Mouse (Mus musculus) urinary bladder, postnatal 4 days (tissue): ENCODE measurements at regions not wholly inside any gene's neighbourhood (a gene's known extent, or its start where the extent isn't known, plus 50 kb on each side); places are given as distances from the start of the nearest gene placed in this dataset.
A peak's percentile ranks its signal among the peaks of the same experiment; 100 is the strongest.

Experiments used
- DNase-seq, 2 experiments: peaks; one replicate each; pipeline ENCODE4 v3.0.0; 2021 to 2022; ENCODE audit warnings: low spot score in 2 of 2

DNA sequence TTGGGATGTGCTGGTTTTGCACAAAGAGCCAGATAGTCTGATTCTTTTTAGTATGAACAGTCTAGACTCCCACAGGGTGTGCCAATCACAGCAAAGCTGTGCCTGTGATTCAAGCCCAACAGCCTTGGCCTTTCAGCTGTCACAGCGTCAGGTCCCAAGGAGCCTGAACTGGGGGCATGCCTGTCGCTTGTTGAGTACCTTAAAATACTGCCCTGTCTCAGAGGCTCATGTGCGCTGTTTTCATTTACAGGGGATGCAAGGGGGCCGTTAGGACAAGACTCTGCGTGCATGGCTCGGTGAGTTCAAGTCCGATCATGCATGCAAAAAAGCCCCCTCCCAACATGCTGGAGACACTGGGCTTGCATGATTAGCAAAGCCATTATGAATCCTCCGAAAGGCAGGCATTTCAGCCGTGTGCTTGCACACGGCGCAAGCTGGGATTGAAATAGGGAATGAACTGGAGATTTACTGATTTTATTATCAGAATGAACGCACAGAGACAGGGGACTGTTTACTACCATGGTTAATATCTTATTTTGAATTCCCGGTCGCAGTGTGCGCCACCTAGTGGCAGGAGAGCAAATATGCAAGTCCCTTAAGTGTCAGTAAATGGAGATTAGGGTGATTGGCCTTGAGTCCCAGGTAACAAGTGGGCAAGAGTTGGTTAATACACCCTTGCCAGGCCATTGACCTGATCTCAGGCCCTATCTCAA lies 332.8 kb upstream of the Camk1g start:
- DNase-seq = no peak

DNA sequence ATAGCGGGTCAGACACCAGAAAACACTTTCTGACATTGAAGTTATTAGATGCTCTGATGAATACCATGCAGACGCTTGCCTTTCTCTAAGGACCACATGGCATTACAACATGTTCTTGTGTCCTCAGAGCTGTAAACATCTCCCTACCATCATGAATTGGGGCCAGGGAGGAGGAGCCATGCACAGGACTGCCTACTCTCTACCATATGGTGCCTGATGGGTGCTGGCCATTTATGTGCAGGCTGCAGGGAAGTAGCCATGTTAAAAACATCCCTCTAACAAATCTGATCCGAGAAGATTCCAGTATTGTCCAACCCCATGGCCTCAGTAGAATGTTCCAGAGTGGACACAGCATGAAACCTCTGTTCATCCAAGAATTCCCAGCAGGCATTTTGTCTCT lies 330.1 kb upstream of the Camk1g start:
- DNase-seq = no peak

DNA sequence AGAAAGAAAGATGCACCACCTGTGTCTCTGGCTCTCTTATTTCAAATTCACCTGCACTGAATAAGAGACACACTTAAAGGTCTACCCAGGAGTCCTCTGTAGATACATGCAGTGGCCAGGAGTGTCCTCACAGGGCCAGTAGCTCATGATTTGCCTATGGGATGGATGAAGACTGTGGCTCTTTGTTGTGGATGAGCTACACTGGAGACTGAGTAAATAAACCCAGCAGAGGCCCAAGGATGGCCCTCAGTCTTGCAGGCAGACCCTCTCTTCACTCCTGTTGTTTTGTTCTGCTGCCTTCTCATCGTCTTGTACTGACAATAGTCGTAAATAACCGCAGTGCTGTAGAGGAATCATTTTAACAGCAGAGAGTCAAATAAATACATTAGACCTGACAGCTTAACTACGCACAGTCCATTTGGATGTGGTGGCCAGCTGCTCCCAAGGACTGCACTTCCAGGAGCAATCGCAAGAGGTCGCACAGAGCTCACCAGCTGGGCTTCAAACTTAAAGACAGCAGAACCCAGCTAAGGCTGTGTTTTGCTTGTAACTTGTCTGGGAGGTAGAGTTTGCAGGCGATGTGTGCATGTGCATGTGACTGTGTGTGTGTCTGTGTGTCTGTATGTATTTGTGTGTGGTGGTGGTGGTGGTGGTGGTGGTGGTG lies 328.6 kb upstream of the Camk1g start:
- DNase-seq = peak; percentile 62 to 76

DNA sequence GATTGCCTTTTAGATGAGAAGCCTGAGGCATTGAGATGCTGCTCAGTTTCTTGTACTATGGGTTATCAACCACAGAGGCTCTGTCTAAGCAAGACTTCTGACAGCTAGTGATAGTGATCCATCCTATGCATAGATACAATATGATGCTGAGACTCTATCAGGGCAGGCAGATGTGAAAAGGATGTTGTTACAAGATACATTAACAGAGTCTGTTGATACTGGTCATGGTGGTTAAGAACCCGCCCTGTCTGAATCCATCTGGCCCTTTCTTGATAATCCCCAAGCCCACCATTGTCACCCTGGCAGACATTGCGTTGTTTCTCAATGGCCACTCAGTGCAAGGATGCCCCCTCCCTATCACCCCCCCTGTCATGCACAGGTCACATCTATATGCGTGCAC lies 327.8 kb upstream of the Camk1g start:
- DNase-seq = no peak

DNA sequence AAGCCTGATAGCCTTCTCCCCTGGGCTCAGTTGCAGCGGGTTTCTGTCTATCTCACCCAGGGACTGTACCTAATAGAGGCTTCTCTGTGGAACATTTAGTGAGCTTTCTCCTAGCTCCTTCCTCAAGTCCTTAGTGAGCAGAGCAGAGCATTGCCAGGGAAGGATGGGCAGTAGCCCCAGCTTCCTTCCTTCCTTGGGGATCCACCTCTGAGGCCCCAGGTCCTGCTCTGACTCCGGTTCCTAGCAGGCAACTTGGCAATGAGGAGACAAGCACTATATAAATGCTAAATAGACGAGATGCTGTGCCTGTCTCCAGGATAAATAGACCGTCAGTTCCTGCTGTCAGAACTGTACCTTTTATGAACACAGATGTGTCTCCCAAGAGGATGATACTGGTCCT lies 326.9 kb upstream of the Camk1g start:
- DNase-seq = no peak

DNA sequence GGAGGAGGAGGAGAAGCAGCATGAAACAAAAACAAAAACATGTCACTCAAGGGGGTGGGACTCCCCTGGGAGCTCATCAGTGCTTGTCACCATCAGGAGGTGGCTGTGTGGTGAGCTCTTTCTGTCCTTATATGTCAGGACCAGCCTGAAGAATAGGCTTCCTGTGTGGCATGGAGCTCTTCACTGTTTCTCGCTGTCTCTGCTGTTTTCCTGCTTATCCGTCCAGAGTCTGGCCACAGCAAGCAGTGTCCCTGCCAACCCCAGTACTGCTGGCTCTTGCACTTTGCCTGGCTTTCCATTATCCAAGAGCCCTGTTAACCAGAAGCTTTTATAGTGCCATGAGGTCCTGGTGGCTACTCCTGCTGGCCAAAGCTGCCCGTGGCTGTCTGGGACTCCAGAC lies 322.9 kb upstream of the Camk1g start:
- no peak for DNase-seq

DNA sequence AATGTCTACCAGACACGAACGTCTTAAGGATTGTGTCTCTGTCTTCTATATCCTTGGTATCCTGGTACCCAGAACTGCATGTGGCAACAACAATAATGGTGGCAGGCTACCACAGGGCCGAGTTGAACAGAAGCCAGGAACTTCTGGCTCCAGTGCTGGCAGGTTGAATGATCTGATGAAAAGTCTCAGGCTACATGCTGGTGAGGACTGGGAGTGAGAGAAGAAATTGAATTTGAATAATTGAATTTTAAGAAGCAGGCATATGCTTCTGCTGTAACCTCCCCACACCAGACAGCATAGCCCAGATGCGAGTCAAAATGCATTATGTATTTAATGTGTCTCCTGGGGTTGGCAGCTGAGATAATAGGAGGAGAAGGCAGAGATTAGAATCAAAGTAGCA lies 319.5 kb upstream of the Camk1g start:
- DNase-seq = no peak

DNA sequence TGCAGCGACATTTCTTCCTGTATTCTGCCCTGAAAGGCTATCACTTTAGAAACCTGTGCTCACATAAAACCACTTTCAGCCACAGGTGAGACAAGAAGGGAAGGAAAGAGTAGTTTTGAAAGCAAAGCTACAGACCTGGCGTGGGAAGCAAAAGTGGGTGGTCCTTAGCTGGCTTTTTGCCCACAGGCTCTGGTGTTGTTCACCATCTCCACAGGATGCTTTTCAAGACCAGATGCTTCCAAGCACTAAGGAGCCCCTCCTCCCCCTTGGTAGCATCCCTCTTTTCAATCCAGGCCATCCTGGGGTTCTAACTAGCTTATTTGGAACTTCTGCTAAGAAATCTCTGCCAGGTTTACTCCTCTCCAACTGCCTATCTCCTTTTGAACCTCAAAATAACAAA lies 312.8 kb upstream of the Camk1g start:
- no peak for DNase-seq

DNA sequence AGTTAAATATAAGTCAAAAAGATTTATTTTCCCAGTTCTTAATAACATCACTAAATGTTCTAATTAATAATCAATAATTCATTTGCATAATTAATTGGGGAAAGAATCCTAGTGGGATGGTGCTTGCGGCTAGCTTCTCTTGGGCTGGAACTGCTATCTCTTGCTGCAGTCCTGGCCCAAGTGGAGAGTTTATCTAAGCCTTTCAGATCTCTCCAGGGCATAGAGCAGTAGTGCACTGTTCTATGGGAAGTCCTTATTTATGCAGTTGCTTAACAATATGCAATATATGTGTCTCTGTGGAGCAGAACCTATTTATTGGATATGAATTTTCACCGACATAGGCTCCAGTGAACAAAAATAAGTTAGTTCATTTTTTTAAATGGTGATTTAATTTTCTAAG lies 308.4 kb upstream of the Camk1g start:
- no peak for DNase-seq

DNA sequence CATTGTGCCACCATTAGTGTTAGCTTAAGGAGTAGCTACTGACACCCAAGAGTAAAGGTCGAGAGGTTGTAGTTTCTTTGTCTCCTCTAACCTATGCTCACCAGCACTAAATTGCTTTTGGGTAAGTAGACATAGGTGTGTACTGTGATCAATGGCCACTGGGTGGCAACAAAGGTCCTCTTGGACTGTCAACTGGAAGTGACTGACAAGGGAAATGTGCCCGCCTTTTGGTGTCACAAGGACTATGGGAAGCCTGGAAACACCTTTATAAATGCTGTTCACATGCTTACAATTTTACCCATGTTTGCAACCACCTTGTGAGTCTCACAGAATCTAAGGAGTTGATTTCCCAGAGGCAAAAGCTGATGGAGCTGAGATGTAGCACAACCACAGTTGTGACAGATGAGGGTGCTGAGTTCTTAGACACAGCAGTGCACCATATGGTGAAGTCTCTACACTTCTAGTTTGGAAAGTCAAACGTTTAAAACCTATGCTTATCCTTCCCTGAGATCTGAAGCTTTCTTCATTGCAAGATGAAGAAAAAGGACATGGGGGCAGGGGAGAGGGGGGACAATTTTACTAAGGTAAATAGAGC lies 303.2 kb upstream of the Camk1g start:
- no peak for DNase-seq

DNA sequence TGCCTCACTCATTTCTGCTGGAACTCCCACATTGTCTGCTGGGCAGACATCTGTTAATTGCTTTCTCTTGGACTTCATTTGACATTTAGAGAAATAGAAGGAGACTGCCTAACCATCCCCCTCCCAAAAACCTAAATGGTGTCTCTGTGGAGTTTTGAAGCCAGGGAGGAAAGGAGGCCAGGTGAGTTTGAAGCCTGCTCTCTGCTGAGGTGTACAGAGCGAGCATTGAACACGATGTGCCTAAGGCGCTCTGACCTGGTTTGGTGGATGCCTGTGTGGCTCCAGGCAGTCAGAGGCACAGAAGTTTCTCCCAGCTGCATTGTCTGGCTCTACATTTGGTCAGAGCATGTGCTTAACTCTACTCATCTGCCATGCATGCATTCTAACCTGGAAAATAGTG lies 302.6 kb upstream of the Camk1g start:
- no peak for DNase-seq

DNA sequence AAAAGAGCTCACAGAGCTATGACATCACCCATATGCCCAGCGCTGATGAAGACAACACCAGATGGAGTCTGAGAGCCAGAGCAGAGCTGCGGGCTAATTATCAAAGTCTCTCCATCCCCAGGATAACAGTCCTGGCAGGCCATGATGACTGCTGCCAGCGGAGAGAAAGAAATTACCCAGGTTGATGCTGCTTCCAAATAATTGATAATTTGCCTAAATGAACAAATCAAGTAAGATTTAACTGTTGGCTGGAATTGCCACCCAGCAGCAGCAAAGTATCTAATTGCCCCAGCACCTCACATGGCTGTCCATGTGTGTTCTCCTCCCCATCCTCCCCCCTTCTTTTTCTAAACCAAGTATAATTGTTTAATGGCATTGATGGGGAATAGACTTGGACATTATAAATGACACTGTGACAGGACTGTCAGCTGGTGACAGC lies 301.7 kb upstream of the Camk1g start:
- DNase-seq = no peak

DNA sequence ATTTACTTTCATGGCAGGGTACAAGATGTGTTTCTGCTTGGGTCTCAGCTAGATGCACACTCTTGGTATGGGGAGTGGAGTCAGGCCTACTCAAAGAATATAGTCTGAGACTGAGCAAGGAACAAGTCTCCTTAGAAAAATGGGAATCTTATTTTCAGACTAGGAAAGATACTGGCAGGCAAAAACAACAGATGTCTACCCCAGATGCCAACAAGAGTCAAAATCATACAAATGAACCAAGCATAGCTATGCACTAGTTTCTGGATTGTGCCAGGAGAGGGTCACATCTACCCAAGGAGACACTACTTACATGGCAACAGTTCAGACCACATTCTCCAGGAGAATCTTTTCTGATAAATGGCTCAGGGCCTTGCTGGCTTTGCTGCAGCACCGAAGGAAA lies 300.9 kb upstream of the Camk1g start:
- no peak for DNase-seq

DNA sequence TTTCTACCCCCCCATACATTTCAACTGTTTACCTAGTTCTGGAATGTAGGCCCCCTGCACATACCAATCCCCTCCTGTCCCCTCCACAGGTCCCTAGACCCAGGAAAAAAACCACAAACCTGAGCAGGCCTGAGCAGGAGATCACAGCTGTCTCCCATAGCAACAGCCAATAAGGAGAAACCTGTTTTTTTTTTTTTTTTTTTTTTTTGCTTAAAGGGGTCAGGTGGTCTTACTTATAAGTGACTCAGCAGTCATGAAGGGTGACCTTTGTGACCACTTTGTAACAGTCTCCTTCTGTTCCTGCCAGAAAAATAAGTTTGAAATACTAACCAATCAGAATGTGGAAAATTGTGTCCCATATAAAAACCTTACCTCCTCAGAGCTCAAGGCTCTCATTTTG lies 299.9 kb upstream of the Camk1g start:
- DNase-seq = no peak

DNA sequence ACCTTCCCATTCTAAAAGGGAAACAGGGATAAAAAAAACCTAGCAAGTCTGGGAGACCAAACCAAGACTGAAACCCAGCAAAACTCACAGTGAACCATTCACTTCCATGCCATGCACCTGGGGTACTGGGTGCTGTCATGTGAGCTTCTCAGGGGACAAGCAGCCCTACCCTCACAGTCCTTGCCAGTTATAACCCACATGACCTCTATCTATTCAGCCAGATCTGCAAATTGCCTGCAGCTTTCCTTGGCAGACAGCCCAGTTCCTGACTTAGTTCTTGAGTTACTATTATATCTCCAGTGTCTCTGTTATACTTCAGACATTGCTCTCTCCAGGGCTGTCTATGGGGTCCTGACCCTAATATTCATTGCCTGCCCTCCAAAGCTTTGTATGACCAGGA lies 298.7 kb upstream of the Camk1g start:
- DNase-seq = no peak

DNA sequence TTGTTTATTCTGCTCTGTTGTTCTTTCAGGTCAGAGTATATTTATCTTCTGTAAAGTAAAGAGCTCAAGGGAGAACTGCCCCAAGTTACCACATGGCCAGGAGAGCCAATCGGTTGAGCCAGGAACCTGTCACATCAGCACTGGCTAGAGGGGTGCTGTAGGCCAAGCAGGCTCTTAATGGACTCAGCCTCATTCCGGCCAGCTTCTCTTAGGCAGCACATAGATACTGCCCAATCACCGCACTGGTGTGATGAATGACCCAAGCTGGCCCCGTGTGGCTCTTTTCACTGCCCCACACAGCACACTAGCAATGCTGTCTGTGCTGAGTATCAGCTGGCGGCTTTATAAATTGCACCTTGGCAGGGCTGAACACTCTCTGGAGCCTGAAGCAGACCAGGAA lies 295.8 kb upstream of the Camk1g start:
- DNase-seq = no peak

DNA sequence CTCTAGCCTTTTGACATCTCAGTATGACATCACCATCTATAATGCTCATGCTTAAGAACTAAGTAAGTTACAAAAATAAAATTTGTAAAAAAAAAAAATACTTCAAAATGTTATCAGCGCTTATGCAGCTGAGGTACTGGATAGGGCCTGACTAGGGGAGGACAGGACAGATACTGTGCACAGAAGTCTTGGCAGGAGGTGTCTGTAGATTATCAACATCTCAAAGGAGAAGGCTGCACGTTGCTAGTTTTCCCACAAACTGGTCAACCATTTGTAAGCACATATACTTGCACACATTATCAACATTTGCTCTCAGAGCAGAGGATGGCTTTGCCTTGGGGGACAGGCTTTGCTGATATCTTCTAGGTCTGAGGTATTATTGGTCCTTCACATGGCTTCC lies 294.5 kb upstream of the Camk1g start:
- DNase-seq = no peak

DNA sequence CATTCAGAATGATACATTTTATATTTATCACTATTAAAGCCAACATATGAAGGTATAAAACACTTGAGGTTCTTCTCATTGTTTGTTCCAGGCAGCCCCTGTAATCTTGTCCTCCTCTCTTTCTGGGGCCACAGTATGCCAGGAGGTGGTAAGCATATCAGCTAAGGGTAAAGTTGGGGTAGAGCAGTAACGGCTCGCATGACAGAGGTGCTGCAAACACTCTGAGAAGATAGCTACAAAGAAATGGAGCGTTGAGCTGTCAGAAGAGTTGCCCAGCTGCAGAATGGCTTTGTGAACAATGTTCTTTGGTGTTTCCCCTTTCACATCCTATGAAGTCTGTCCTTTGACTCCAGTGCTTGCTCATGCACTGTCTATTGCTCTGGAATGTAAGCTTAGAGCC lies 293.5 kb upstream of the Camk1g start:
- DNase-seq = no peak

DNA sequence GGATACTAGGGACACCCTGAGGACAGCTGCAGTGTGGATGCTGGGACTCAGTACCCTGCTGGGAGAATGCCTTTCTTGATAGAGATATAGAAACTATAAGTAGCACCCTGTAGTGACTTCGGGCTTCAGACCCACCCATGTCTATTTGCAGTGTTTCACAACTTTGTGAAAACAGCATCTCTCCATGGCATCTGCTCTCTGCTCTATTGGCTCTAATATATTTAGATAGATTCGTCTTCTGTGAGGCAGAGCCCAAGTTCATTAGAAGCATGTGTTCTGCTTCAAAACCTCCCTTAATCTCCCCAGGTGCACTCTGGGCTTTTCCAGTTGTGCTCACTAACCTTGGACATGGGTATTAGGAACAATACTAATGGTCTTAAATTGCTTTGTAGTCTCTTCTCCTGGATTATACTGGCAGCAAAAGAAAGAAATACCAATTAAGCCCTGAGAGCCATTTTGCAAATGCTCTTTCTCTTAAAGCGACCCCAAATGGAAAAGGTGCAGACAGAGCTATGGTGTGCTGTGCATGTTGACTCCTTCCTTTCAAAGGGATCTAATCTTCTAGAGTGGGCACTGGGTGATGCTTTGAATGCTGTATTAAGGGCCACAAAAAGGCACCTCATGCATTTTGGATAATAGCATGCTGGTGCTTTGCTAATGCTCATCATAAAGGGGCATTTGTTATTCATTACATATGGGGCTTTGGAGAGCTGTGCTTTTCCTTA lies 292.2 kb upstream of the Camk1g start:
- DNase-seq = no peak

DNA sequence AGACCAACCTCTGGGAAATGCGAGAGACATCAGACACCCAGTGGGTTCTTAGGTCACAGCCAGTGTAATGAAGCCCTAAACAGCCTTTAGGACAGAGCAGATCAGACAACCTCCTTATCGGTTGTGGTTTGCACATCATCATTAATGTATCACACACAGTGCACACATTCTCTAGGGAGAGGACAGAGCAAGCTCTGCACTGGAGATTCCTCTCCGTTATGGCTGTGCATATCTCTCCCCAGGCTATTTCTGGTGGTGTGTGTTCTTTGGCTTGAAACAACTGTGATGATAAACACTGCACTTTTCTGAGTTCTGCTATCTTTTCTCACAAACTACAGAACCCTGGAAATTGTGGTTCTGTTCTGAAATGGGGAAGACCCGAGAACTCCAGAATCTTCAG lies 291.3 kb upstream of the Camk1g start:
- no peak for DNase-seq

DNA sequence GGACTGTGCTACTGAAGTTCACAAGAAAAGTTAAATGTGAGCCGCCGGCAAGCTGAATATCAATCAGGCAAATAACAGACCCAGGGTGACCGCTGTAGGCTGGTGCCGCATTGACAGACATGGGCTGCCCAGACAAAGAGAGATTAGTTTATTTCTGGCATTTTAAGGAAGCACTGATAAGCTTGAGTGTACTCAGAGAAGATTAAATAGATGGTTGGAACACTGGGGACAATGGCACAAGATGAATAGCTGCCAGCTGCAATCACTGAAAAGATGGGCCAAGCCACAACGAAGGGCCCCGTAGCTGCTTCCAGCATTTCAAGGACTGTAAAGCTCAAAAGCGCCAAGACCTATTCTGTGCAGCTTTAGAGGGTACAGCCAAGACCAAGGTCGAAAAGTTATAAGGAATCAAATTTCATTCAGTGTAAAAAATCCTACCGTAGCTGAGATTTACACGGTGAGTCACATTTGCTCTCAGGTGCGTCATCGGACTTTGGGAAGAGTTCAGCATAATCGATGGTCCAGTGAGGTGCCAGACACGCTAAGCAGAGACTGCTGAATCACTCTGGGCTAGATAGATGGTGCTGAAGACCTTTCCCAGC lies 285.1 kb upstream of the Camk1g start:
- no peak for DNase-seq

DNA sequence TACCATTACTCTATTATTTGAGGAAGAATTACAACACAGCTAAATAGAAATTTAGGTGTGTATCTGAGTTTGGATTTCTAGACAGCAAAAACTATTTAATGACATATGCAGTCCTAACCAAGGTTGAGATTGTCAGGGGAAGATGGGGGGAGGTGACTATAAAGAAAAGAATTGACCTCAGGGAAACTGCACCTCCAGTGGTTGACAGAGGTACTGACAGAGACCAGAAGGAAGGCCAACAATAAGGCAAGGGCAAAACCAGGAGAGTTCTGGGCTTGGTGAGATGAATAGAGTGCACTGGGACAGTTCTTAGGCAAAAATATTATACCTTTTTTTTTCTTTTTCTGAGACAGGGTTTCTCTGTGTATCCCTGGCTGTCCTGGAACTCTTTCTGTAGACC lies 280.2 kb upstream of the Camk1g start:
- no peak for DNase-seq
